Mouse (Mus musculus): ENCODE results near the gene Tstd3.
A peak's percentile ranks its signal among the peaks of the same experiment; 100 is the strongest.
"Not testable (repeated sequence)": the region's sequence is repeated elsewhere in the genome, so short reads cannot be mapped to it uniquely, and the experiment has no call there.

Tstd3 gene

DNA sequence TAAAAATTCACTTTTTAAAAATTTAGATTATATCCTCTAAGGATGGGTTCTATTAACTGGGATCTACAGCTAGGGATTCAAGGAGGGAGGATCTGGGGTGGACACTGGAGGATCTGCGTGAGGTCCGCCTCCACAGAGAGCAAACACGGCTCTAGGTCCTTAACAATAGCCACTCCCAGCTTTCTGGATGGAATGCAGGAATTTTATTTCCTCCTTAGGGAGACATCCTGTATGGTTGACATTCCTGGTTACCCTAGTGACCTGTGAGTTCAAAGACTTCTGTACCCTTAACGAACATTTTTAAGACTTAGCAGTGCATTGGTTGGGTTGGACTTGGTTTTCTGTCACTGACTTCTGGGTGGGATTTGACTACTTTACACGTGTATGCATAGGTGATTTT is 21.3 kb downstream of the Tstd3 start:
- DNase-seq (ENCODE audit: low spot score) = no peak

DNA sequence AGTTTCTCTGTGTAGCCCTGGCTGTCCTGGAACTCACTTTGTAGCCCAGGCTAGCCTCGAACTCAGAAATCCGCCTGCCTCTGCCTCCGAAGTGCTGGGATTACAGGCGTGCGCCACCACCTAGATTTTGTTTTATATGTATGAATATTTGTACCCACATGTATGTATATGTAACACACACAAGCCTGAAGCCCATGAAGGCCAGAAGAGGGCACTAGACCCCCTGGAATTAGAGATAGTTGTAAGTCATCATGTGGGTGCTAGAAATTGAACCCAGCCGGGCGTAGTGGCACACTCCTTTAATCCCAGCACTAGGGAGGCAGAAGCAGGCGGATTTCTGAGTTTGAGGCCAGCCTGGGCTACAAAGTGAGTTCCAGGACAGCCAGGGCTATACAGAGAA is 22.9 kb downstream of the Tstd3 start:
- not testable (repeated sequence) for DNase-seq (ENCODE audit: low spot score)

DNA sequence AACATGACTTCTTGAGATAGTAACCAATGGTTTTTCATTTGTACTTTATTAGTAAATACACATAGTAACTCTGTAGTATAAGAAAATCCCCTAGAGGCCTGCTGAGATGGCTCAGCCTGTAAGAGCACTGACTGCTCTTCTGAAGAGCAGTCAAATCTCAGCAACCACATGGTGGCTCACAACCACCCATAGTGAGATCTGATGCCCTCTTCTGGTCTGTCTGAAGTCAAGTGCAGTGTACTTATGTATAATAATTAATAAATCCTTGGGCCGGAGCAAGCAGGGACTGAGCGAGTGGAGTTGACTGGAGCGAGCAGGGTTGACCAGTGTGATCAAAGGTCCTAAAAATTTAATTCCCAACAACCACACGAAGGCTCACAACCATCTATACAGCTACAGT is 27.8 kb downstream of the Tstd3 start:
- no peak for DNase-seq (ENCODE audit: low spot score)

DNA sequence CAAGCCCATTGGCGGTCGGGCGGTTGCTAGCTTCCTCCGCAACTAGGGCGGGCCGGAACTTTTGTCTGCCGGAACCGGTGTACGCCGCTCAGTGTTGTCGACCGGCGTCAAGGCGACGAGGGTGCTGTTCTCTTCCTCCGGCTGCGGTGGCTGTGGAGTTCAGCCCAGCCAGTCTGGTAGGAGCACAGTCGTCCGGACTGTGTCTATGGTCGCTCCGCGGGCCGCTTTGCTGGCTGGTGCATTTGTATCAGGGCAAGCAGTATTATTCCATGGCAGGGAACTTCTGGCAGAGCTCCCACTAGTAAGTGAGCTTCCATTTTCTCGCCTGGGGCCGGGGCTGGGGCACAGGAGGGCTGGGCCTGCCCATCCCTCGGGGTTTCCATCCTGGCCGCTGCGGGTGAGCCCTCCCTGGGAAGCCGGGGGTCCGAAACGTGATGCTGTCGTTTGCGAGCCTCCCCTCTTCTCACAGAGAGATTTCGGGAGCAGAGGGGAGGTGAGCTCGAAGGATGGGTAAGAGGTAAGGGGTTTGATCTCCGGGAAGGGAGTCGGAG is 39.3 kb downstream of the Tstd3 start, which contains the start of gene Ccnc:
Gene Ccnc, plus strand, starts transcription at position 87 of the 551 bp plus-strand sequence.
- DNase-seq (ENCODE audit: low spot score) = peak; percentile 63

DNA sequence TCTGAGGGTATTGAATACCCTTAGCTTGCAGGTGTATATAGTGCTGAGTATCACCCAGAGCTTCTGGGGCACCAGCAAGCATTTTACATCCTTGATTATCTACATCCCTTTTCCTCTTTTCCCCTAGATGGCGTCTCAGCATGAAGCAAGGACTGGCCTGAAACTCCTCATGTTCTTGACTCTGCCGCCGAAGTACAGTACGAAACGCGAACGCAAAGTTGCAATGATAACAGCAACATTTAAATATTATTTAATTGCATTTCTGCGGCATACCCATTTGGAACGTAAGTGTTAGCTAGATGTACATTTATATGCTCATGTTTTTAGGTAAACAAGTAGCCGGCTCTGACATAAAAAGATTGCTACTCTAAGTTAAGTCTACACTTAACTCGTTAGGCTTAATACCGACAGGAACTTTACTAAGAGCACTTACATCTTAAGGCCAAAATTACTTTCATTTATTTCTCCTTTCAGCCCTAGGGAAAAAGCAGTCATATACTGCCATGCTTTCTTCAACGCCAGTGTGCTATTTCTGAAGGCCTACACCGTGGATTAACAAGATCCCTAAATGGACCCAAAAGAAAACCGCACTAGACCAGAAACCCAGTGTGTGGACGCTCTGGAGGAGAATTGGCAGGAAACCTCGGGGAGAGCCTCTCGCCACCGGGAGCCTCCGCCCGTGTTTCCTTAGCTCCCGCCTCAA is 39.9 kb downstream of the Tstd3 start:
- peak; percentile 51 for DNase-seq (ENCODE audit: low spot score)

DNA sequence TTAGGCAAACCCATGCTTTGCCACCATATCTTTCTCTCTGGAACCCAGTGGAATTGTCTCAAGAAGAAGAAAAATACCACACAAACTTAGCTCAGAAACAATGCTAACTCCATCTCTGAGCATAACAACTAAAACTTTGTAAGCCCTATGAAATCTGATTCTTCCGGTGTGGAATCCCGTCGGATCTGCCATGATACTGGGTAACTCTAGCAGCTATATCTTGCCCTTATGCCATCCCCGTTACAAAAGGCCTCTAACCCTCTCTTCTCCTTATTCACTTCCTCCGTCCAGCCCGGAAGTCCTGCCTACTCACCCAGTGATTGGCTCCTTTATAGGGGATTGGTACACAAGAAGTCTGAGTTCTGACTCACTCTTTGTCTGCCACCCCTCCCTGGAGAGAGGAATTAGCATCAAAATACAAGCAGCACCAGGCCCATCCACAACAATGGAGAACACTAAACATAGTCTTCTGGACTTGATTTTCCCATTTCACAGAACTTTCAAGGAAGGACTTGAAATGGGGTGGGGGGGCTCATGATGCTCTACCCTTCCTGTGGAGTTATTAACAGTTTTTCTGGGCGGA is 44.2 kb downstream of the Tstd3 start:
- no peak for DNase-seq (ENCODE audit: low spot score)

DNA sequence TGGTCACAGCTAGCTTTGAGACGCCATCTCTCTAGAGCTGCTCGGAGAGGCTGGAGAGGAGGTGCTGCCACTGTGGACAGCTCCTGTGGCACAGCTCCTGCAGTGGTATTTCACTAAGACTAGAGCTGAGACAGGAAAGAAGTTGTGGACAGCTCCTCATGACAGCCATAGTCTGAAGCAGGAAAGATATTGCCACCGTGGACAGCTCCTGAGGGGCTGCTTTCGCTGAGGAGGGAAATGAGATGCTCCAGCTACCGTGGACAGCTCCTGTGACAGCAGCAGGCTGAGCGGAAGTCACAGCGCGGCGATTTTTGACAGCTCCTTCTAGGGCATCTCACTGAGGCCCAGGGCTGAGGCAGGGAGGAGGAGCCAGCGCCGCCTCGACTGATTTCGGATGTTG is 54.9 kb downstream of the Tstd3 start:
- DNase-seq (ENCODE audit: low spot score) = no peak
